ENCODE assay signal across 13 mouse cellular contexts in genomic region chr2:7221856-7222255, GRCm38 (mm10).
"Had no signal": no experiment of that assay in that cellular context is flagged by ENCODE, and none has a peak within 500 bp of the region (broad histone marks: within the 10 kb centered on the region; RNA-seq: fewer than 3 reads in every experiment).

No protein-coding gene starts in this region.

- H3K27ac ChIP-seq: kidney, postnatal 0 days; limb, embryonic 13.5 days; liver, embryonic 14.5 days; midbrain, embryonic 12.5 days had no signal

- H3K9ac ChIP-seq: limb, embryonic 13.5 days; liver, embryonic 14.5 days; midbrain, embryonic 12.5 days had no signal

- DNase-seq: kidney, adult 11 months; kidney, adult 9 months; kidney, postnatal 36 days; lung, adult 18-20 months; retina, postnatal 1 day; right cerebral cortex, postnatal 4 days; spleen, adult 18-20 months; thymus, postnatal 36 days had no signal

- H3K4me1 ChIP-seq: limb, embryonic 13.5 days; midbrain, embryonic 12.5 days had no signal

- H3K36me3 ChIP-seq: limb, embryonic 13.5 days; midbrain, embryonic 12.5 days had no signal

- H3K9me3 ChIP-seq: limb, embryonic 13.5 days; midbrain, embryonic 12.5 days had no signal

- H3K4me2 ChIP-seq: limb, embryonic 13.5 days; midbrain, embryonic 12.5 days had no signal

- H3K4me3 ChIP-seq: limb, embryonic 13.5 days; midbrain, embryonic 12.5 days; myocyte had no signal

- H3K27me3 ChIP-seq: limb, embryonic 13.5 days; midbrain, embryonic 12.5 days had no signal
